Mouse (Mus musculus): ENCODE measurements around the gene Ahdc1. TPM values are rescaled to one million over a fixed set of nuclear protein-coding genes. Genes with fewer than 3 reads are reported as not detected.
"Not testable (repeated sequence)": the region's sequence is repeated elsewhere in the genome, so short reads cannot be mapped to it uniquely, and the experiment has no call there.

Ahdc1 gene
- polyA plus RNA-seq, 1 experiment, result 23.7 TPM

DNA sequence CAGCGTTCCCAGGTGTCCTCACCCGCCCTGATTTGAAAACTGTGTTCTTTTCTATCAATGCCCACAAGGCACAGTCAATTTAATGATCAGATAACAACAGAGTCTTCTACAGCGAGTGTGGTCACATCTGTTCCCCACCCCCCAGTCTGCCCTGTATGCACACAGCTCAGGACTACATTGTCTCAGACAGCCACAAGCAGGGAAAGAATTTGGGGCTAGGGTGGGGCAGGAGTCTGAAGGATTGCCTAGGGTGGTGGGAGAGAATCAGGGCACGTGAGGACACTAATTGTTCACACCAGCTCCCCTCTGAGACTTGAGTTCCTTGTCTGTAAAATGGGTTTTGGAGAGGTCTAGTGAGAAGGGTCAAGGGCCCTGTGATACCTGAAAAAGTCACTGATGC lies 17.5 kb upstream of the Ahdc1 start:
- H3K4me3 ChIP-seq (ENCODE audit: low read depth, low read length), result no peak overlapping the region
- H3K36me3 ChIP-seq (ENCODE audit: control insufficient read depth, insufficient read depth, low read length), result no peaks in the 10 kb centered on the region
- no peak overlapping the region for H3K27ac ChIP-seq (ENCODE audit: insufficient read depth, low read depth, low read length)
- no peaks in the 10 kb centered on the region for H3K4me1 ChIP-seq (ENCODE audit: control insufficient read depth, insufficient read depth, insufficient read length, low read length)
- TF ChIP-seq POLR2A (IDR thresholded peaks at IDR 0.05; ENCODE audit: low read depth, low read length) (no peak), CTCF (IDR thresholded peaks at IDR 0.05; ENCODE audit: extremely low read depth, insufficient read length, insufficient replicate concordance, low read depth, low read length) (no peak)
- 76% methylated on average over 4 of the region's 4 CpGs for WGBS
- no peaks in the 10 kb centered on the region for H3K27me3 ChIP-seq (ENCODE audit: control insufficient read depth, insufficient read depth, low read length)

DNA sequence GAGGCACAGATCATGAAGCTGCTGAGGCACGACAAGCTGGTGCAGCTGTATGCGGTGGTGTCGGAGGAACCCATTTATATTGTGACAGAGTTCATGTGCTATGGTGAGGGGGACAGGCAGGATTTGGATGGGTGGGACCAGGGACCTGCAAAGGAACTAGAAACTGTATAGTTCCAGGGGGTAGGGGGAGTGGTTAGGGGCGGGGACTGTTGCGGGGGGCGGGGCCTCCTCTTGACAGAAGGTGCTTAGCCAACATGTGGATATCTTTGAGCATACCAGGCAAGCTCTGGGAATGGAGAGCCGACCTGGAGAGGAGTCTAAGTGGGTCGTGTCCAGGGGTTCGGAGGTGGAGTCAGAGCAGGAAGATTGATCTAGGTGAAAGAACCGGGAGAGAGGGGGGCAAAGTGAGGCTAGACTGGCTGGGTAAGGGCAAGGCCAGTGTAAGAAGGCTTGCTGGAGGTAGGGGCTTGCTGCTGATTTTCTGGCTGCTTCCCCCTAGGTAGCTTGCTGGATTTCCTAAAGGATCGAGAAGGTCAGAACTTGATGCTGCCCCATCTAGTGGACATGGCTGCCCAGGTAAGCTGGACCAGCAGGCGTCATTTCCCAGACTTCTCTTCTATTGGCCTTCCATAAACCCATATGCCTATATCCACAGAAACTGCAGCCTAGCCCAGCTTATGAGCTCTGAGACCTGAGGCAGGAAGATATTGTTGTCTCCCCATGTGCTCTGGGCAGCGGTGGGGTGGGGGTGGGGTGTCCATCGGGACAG lies 13.4 kb upstream of the Ahdc1 start:
- Histone ChIP-seq H3K27me3 (ENCODE audit: control insufficient read depth, insufficient read depth, low read length) (no peaks in the 10 kb centered on the region), H3K4me1 (ENCODE audit: control insufficient read depth, insufficient read depth, insufficient read length, low read length) (no peaks in the 10 kb centered on the region), H3K27ac (ENCODE audit: insufficient read depth, low read depth, low read length) (no peak overlapping the region), H3K4me3 (ENCODE audit: low read depth, low read length) (no peak overlapping the region), H3K36me3 (ENCODE audit: control insufficient read depth, insufficient read depth, low read length) (0 out of 2 replicates have a peak, but pooled peaks cover 1% of the 10 kb centered on the region)
- 62% methylated on average over 14 of the region's 14 CpGs for WGBS
- TF ChIP-seq POLR2A (IDR thresholded peaks at IDR 0.05; ENCODE audit: low read depth, low read length) (no peak), CTCF (IDR thresholded peaks at IDR 0.05; ENCODE audit: extremely low read depth, insufficient read length, insufficient replicate concordance, low read depth, low read length) (no peak)

DNA sequence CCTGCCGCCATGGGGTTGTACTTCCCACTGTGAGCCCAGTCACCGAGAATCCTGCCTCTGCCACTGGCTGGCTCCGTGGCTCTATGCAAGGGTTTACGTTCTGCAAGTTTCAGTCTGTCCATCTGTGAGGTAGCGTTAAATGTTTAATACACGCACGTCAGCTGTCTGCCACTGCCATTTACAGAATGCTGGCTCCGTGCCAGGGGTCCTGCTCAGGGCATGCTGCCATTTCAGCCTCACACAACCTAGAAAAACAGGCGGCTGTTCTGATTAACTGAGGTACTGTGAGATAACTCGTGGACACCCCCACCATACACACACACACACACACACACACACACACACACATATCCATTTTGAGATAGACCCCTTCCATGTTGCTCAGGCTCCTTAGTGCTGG lies 8.2 kb upstream of the Ahdc1 start:
- no peak for TF ChIP-seq POLR2A (IDR thresholded peaks at IDR 0.05; ENCODE audit: low read depth, low read length)
- H3K4me1 ChIP-seq (ENCODE audit: control insufficient read depth, insufficient read depth, insufficient read length, low read length), result peaks cover 4% of the 10 kb centered on the region
- no peak overlapping the region for H3K27ac ChIP-seq (ENCODE audit: insufficient read depth, low read depth, low read length)
- WGBS, result 23% methylated on average over 10 of the region's 10 CpGs
- no peaks in the 10 kb centered on the region for H3K27me3 ChIP-seq (ENCODE audit: control insufficient read depth, insufficient read depth, low read length)
- H3K36me3 ChIP-seq (ENCODE audit: control insufficient read depth, insufficient read depth, low read length), result 0 out of 2 replicates have a peak, but pooled peaks cover 1% of the 10 kb centered on the region
- H3K4me3 ChIP-seq (ENCODE audit: low read depth, low read length), result no peak overlapping the region

DNA sequence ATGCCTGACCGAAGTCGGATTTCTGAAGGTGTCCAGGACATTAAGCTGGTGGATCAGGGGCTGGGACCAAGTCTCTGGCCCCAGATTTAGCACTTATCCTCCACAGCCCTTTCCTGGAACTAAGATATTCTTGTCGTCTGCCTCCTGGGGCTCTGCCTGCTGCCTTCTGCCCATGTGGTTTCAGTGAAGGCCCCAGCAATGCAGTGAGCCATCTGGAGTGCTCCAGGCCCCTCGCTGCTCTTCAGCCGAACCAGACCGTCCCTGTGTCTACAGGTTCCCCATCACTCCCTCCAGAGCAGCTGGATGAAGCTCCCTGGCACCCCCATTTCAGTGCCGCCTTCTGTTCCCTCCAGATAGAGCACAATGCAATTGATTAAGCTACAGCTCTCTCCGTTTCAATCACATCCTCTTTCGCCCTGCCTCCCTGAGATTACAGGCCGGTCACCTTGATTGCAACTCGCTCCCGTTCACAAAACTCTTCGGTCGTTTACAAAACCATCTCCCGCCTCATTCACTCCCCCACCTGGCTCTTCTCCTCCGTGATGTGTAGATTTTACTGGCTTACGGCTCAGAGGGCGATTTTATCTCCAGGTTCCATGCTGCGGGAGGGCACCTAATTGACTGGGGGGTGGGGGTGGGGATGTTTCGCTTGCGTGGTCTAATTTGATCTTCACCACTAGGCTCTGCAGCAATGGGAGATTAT lies 7.6 kb upstream of the Ahdc1 start:
- Histone ChIP-seq H3K4me1 (ENCODE audit: control insufficient read depth, insufficient read depth, insufficient read length, low read length) (peaks cover 7% of the 10 kb centered on the region), H3K27me3 (ENCODE audit: control insufficient read depth, insufficient read depth, low read length) (no peaks in the 10 kb centered on the region), H3K27ac (ENCODE audit: insufficient read depth, low read depth, low read length) (no peak overlapping the region), H3K4me3 (ENCODE audit: low read depth, low read length) (no peak overlapping the region), H3K36me3 (ENCODE audit: control insufficient read depth, insufficient read depth, low read length) (0 out of 2 replicates have a peak, but pooled peaks cover 1% of the 10 kb centered on the region)
- WGBS, result 72% methylated on average over 21 of the region's 21 CpGs
- TF ChIP-seq CTCF (IDR thresholded peaks at IDR 0.05; ENCODE audit: extremely low read depth, insufficient read length, insufficient replicate concordance, low read depth, low read length) (no peak), POLR2A (IDR thresholded peaks at IDR 0.05; ENCODE audit: low read depth, low read length) (no peak)

DNA sequence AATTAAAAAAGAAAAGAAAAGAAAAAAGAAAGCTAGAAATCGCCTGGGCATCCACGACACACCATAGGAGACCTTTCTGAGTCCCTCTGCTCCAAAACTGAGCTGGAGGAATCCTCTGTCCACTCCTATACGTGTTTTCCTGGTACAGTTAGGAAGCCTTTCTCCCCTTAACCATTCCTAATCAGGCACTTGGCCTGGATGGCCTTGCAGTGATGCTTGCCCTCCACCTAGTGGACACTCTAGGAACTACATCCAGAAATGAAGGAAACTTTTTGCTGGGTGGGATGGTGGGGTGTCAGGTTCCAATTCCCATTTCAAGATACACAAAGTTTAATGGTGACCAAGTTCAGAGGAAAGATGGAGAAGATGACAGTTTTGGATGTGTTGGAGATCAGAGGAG lies 5.8 kb upstream of the Ahdc1 start:
- TF ChIP-seq POLR2A (IDR thresholded peaks at IDR 0.05; ENCODE audit: low read depth, low read length) (no peak), CTCF (IDR thresholded peaks at IDR 0.05; ENCODE audit: extremely low read depth, insufficient read length, insufficient replicate concordance, low read depth, low read length) (peak; percentile 92; the same call in 1 of the 2 replicates)
- H3K27ac ChIP-seq (ENCODE audit: insufficient read depth, low read depth, low read length), result no peak overlapping the region
- 0 out of 2 replicates have a peak, but pooled peaks cover 1% of the 10 kb centered on the region for H3K36me3 ChIP-seq (ENCODE audit: control insufficient read depth, insufficient read depth, low read length)
- no peaks in the 10 kb centered on the region for H3K27me3 ChIP-seq (ENCODE audit: control insufficient read depth, insufficient read depth, low read length)
- H3K4me1 ChIP-seq (ENCODE audit: control insufficient read depth, insufficient read depth, insufficient read length, low read length), result peaks cover 7% of the 10 kb centered on the region
- 2% methylated on average over 3 of the region's 3 CpGs for WGBS
- H3K4me3 ChIP-seq (ENCODE audit: low read depth, low read length), result no peak overlapping the region

DNA sequence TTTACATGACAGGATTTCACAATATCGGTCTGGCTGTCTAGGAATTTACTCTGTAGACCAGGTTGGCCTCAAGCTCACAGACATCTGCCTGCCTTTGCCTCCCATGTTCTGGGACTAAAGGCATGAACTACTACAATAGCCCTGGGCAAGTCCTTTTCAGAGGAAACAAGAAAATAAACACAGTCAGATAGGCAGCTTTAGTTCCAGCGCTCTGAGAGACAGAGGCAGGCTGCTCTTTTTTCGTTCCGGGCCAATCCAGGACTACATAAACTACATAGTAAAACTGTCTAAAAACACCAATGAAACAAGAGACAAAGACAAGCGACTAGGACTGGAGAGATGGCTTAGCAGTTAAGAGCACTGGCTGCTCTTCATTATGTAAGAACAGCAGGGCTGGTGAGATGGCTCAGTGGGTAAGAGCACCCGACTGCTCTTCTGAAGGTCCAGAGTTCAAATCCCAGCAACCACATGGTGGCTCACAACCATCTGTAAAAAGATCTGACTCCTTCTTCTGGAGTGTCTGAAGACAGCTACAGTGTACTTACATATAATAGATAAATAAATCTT lies 5.1 kb upstream of the Ahdc1 start:
- peaks cover 10% of the 10 kb centered on the region for H3K4me1 ChIP-seq (ENCODE audit: control insufficient read depth, insufficient read depth, insufficient read length, low read length)
- not testable (repeated sequence) for H3K27me3 ChIP-seq (ENCODE audit: control insufficient read depth, insufficient read depth, low read length); H3K36me3 ChIP-seq (ENCODE audit: control insufficient read depth, insufficient read depth, low read length); H3K4me3 ChIP-seq (ENCODE audit: low read depth, low read length); H3K27ac ChIP-seq (ENCODE audit: insufficient read depth, low read depth, low read length)
- WGBS, result 44% methylated on average over 6 of the region's 6 CpGs
